ENCODE assay signal across 26 mouse cellular contexts in genomic region chr19:16576790-16577189, GRCm38 (mm10).
"Had no signal": no experiment of that assay in that cellular context is flagged by ENCODE, and none has a peak within 500 bp of the region (broad histone marks: within the 10 kb centered on the region; RNA-seq: fewer than 3 reads in every experiment).

No protein-coding gene starts in this region.

- ATAC-seq: forebrain, embryonic 16.5 days; hindbrain, embryonic 16.5 days; inflammation-experienced regulatory T-cells, adult 6 months had no signal

- H3K9me3 ChIP-seq: heart, embryonic 10.5 days; heart, embryonic 12.5 days; hindbrain, embryonic 10.5 days; hindbrain, embryonic 12.5 days; kidney, embryonic 15.5 days; limb, embryonic 10.5 days had no signal

- H3K9ac ChIP-seq: heart, embryonic 12.5 days; hindbrain, embryonic 12.5 days; hindbrain, embryonic 14.5 days; kidney, embryonic 15.5 days; limb, embryonic 12.5 days had no signal

- DNase-seq: gastrocnemius, adult 2 months; gastrocnemius, postnatal 10 days; gastrocnemius, postnatal 25 days; heart, adult 2 months; heart, postnatal 10 days; heart, postnatal 4 days; kidney, adult 2 months; kidney, adult 9 months; kidney, postnatal 10 days; kidney, postnatal 25 days; kidney, postnatal 4 days; liver had no signal

- H3K27ac ChIP-seq: gastrocnemius, adult 2 months; heart, adult 2 months; heart, embryonic 10.5 days; hindbrain, embryonic 10.5 days; hindbrain, embryonic 12.5 days; hindbrain, embryonic 14.5 days; kidney, embryonic 15.5 days; layer of hippocampus, adult 2 months; left cerebral cortex, adult 2 months; limb, embryonic 10.5 days; limb, embryonic 12.5 days had no signal

- H3K4me1 ChIP-seq: heart, embryonic 10.5 days; heart, embryonic 12.5 days; hindbrain, embryonic 10.5 days; hindbrain, embryonic 12.5 days; kidney, embryonic 15.5 days; limb, embryonic 10.5 days; limb, embryonic 12.5 days had no signal

- H3K27me3 ChIP-seq: heart, embryonic 12.5 days; hindbrain, embryonic 12.5 days; kidney, embryonic 15.5 days; limb, embryonic 12.5 days had no signal

- H3K36me3 ChIP-seq: heart, embryonic 10.5 days; heart, embryonic 12.5 days; hindbrain, embryonic 10.5 days; hindbrain, embryonic 12.5 days; kidney, embryonic 15.5 days; limb, embryonic 10.5 days; limb, embryonic 12.5 days had no signal

- H3K4me2 ChIP-seq: heart, embryonic 12.5 days; hindbrain, embryonic 12.5 days; hindbrain, embryonic 14.5 days; kidney, embryonic 15.5 days; limb, embryonic 12.5 days; liver, embryonic 11.5 days had no signal

- H3K4me3 ChIP-seq: gastrocnemius, adult 2 months; heart, adult 2 months; heart, embryonic 10.5 days; heart, embryonic 12.5 days; hindbrain, embryonic 10.5 days; hindbrain, embryonic 12.5 days; kidney, embryonic 15.5 days; layer of hippocampus, adult 2 months; left cerebral cortex, adult 2 months; limb, embryonic 10.5 days; limb, embryonic 12.5 days had no signal
